Mouse (Mus musculus): ENCODE data around the gene Gm5150. TPM values are rescaled to one million over a fixed set of nuclear protein-coding genes. Genes with fewer than 3 reads are reported as not detected.

The Gm5150 gene
- 0.12 TPM in 1 of 2 replicates, not detected in the other for polyA plus RNA-seq (2012; rRNA removed)

DNA sequence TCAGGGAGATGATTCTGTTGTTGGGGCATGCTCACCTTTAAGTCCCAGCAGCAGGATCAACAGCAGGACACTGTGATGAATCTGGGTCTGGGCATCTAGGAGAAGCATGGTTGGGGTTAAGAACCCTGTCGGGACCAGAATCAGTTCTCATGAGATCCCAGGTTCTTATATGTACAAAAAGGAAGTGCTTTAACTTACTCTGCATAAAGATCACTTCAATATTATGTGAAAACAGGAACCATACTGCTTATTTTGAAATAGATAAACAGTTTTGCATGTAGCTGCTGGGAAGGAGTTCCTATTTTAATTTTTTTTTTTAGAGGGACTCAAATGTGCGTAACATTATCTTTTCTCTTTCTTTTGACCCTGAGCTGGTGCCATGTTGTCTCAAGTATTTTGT is at the start of gene Gm5150:
Gm5150 (minus strand) TSS at position 223 of the 400 bp plus-strand sequence.

Other genes with a start within 250 kb of the Gm5150 start
- not detected in 2 replicates for gene Sirpb1c, start 157.9 kb downstream of the Gm5150 start, polyA plus RNA-seq (2012; rRNA removed)